Mouse (Mus musculus) urinary bladder, postnatal 25 days (tissue): ENCODE results near the gene Dzip1.

Experiments
- DNase-seq: peaks from one replicate; pipeline ENCODE4 v3.0.0; 2022; ENCODE audit warnings: low spot score

The Dzip1 gene

DNA sequence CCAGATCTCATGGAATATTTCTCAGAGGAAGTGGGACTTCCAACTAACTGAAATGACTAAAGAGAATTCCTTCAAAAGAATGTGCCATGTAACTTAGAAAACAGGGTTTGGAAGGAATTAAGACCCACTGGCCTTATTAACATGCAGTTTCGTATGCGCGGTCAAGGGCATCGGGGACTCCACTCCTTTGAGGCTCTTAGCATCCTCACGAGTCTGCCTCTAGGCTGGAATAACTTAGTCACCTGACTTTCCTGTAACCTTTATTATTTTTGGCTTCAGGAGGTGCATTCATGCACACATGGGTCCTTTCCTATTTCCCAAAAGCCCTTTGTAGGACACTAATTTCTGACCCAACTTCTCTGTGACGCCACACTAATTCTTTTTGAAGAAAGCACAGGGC is 92.0 kb downstream of the Dzip1 start:
- DNase-seq = no peak

DNA sequence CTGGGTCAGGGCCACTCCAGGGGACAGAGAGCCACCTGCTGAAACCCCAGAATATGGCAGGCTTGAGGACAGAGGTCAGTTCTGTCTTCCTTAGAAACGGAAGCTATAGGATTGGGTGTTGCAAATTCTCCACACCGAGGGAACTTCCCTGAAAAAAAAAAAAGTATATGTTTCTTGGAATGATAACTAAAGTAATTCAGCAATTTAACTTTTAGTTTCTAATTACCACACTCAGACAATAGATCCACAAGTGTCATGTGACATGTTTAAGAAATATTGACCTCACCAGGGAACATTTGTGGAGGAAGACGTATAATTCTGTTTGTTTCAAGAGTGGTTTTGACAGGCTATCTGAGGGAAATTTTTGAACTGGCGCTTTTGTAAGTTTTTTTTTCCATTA is 93.7 kb downstream of the Dzip1 start:
- no peak for DNase-seq

DNA sequence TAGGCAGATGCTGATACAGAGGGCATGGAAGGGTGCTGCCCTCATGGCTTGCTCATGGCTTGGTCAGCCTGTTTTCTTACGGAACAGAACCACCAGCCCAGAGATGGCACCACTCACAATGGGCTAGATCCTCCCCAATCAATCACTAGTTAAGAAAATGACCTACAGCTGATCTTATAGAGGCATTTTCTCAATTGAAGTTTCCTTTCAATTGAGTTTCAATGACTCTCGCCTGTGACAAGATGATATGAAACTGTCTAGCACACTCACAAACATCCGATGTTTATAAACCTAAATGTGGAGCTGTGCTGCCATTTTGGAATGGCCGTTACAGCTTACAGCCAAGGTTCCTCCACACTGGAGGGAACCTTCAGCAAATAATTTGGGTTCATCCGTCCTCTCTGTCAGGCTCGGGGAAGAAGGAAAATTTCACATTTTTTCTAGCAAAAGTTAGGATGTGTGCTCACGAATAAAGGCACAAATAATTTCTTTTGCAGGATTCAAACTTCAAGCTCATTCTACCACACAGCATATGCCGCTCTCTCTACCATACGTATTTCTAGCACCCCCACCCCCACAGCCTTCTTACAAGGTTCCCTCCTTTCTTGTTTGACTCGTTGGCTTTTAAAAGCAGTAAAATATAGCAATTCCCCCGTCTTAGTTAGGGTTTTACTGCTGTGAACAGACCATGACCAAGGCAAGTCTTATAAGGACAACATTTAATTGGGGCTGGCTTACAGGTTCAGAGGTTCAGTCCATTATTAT is 95.7 kb downstream of the Dzip1 start:
- DNase-seq = no peak

DNA sequence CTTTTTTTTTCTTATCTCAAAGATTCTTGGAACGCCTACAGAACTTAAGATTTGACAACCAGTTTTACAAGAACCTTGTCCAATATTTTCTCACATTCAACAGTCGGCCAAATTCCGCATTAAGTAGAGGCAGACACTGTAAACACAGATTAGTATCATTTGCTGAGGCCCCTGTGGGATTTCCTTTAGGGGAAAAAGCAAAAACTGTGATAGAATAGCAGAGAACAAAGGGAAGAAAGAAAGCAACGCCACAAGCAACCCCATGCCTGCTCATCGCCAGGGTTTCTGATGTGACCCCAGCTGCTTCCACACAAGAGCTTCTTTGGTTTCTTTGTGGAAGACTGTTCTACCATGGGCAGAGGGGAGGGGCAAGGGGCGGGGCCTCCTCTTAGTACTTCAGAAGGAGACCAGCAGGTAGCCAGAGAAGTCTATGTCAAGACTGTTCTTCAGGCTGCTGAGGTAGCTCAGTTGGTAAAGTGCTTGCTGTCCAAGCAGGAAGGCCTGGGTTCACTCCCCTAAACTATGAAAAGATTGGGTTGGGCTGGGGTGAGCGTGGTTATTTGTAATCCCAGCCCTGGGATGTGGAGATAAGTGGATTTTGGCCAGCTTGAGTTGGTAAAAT is 97.9 kb downstream of the Dzip1 start:
- no peak for DNase-seq

DNA sequence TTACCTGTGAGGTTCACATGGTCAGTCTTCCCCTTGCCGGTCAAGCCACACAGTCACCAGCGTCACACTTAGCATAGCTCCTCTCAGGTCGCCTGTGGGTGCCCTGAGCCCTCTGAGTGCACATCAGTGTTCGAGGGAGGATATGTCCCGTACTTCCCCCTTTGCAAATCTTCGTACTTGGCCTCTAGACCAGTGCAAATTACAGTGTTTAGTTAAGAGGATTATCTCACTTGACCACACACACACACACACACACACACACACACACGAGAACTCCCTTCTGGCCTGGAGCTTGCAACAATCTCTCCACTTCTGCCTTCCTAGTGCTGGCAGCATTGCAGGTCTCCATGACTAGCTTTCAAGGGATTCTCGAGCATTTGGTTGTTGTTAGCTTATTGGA is 98.9 kb downstream of the Dzip1 start:
- no peak for DNase-seq
